Mouse (Mus musculus) lung, postnatal 10 days (tissue): Measurements from ENCODE around the gene Cnot6.

Source experiments
- DNase-seq: peaks from one replicate; pipeline ENCODE4 v3.0.0; 2021

Cnot6 gene

DNA sequence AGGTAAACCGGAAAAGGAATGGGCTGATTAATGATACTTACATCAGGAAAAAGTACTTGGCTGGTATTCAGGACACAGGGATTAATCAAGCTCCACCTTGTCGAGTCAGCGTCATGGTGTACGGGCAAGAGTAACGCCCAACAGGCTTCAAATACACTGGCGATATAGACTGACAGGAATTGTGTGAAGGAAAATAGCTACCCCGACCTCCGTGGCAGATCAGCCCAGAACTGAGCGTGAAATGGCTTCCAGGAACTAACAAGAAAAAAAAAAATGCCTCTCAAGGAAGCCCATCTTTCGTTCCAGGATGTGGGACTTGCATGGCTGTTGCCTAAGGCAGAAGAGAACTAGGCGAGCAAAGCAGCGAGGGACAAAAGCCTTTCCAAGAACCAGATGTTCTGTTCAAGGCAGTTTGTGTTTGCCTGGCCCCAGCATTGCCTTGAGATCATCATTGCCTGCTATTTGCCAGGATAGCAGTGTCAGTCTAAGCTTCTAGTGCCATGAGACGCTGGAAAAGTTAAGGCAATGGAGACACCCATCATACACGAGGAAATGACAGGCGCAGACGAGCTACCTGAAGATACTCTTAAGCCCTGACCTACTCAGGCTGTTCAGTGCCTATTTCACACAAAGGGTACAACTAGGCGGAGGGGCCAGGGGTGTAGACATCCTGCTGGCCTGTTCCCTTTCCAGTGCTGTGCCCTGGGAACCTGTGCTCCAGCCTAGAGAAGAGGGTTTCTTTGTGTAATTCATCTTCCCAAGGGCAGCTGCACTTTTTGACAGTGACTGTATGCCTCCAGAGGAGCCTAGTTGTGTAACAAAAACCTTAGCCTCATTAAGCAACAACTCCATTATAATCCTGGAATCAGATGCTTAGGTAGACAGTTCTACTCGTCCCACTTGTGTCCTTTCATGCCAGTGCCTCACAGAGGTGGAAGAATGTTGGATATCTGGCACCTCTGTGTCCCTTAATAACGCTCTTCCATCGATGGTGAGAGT is 1.1 kb upstream of the Cnot6 start:
- DNase-seq = peak; percentile 33

- peak; percentile 67 for DNase-seq
Observed at GRCm38 (mm10) chr11:49711981-49712554, 455 bp downstream of the Cnot6 start.

- DNase-seq = no peak
Observed at GRCm38 (mm10) chr11:49710664-49711063, 1.9 kb downstream of the Cnot6 start.

DNA sequence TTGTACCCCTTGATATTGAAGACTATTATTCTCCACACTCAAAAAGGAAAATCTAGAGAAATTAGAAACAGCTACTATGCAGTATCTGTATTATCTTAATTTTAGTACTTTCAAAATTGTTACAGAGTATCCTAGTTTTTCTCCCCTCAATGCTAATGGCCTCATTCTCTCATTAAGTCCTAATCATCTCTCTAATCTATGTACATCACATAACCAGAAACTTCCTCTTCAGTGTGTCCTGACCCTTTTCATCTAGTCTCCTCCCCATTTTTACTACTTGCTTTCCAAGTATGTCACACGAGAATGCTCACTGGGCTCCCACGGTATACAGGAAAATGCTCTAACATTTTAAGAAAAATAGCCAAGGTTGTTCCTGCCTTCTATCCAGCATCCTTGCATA is 4.7 kb downstream of the Cnot6 start:
- DNase-seq = no peak

- no peak for DNase-seq
Observed at GRCm38 (mm10) chr11:49704804-49705203, 7.7 kb downstream of the Cnot6 start.

DNA sequence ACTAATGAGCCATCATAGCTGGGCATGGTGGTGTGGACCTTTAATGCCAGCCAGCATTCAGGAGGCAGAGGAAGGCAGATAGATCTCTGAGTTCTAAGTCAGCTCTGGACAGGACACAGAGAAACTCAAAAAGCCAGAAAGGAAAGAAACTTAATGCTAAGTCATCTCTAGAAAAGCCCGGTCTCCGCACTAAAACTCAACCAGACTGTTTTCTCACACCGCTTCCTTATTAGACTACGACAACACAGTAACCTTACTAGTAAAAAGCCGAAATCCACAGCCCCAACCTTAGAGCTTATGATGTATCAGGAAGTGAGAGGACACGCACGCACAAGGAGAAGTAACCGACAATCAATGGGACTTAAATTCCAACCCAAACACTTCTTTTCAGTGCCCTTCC is 10.5 kb downstream of the Cnot6 start:
- no peak for DNase-seq

- no peak for DNase-seq
Observed at GRCm38 (mm10) chr11:49699079-49699478, 13.4 kb downstream of the Cnot6 start.

DNA sequence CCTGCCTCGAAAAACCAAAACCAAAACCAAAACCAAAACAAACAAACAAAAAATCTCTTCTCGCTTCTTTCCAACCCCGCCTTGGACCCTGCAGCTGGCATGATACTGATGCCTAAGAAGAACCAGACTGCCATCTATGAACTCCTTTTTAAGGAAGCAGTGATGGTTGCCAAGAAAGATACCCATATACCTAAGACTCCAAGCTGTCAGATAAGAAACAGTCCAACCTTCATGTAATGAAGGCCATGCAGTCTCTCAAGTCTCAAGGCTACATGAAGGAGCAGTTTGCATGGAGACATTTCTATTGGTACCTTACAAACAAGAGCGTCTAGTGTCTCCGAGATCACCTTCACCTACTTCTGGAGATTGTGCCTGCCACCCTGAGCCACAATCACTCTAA is 14.7 kb downstream of the Cnot6 start:
- DNase-seq = no peak

DNA sequence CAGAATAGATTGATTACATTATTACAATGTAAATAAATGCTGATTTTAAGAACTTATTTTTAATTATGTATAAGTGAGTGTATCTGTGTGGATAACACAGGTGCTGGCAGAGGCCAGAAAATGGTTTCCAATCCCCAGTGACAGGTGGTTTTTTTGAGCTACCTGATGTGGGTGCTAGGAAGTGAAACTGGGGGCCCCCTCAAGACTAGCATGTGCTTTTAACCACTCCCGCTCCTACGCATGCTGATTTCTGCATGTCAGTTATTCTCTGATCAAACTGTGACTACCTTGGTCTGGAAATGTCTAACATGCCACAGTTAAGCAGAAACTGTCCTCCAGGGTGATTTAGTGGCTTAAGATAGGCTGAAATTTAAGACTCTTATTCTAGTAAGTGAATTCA is 16.1 kb downstream of the Cnot6 start:
- DNase-seq = no peak

- no peak for DNase-seq
Observed at GRCm38 (mm10) chr11:49695695-49696094, 16.8 kb downstream of the Cnot6 start.

DNA sequence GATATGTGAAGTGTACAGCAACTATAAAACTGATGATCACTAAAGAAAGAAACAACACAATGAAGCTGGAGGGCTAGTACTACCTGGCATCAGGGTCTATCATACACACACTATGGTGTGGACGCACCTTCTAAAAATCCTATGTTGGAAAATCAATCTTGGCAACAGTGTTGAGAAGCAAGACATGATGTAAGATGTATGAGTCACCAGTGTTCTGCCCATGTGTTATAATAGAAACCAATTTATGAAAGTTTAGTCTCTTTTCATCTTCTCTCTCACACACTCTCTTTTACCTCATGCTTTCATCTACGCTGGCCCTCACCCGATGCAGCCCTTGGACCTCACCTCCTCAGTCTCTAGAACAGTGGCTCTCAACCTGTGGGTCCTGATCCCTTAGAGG is 17.5 kb downstream of the Cnot6 start:
- DNase-seq = no peak

DNA sequence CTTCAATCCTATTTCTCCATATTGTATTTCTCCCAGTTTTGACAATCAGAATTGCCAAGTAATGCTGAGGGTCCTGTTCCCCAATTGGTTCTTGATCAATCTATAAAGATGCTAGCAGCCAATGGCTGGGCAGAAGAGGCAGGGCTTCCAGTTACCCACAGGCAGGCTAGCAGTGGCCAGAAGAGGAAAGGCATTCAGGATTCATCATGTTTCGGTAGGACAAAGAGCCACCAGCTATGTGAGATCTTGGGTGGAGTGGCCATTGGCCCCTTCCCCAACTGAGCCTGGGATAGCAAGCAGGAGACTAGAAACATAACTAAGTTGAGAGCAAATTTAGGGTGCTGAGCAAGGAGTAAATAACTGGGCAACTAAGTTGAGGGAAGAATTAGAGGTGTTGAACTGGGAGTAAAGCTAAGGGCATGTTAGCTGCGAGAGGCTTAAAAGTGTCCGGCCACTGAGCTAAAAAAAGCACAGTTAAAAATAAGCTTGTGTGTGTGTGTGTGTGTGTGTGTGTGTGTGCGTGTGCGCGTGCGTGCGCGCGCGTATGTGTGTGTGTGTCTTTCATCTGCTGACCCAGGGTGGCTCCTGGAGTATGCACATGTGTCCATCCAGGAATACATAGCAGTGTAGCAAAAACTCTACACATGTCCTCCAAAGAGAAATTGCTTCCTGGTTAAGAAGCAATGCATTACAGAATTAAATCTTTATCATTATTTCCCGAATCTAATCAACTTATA is 28.1 kb downstream of the Cnot6 start:
- no peak for DNase-seq

GRCm38 (mm10) chr11:49673433-49673832 is 39.1 kb downstream of the Cnot6 start:
- DNase-seq = no peak

DNA sequence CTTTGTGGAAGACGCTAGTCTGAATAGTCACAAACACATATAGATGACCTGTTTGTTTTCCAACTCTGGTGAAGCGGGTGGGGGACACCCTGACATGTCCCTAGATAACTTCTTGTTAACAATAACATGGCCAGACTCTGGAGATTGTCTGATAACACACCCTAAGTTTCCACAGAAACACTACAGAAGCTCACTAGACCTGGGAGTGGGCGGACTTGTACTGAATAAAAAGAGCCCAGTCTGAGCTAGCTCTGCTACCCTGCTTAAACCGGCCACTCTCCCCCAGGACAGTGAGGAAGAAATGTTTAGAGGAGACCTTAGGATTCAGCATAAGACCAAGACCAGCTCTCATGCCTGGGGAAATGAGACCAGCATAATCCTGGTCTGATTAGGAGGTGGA is 47.1 kb downstream of the Cnot6 start:
- no peak for DNase-seq

DNA sequence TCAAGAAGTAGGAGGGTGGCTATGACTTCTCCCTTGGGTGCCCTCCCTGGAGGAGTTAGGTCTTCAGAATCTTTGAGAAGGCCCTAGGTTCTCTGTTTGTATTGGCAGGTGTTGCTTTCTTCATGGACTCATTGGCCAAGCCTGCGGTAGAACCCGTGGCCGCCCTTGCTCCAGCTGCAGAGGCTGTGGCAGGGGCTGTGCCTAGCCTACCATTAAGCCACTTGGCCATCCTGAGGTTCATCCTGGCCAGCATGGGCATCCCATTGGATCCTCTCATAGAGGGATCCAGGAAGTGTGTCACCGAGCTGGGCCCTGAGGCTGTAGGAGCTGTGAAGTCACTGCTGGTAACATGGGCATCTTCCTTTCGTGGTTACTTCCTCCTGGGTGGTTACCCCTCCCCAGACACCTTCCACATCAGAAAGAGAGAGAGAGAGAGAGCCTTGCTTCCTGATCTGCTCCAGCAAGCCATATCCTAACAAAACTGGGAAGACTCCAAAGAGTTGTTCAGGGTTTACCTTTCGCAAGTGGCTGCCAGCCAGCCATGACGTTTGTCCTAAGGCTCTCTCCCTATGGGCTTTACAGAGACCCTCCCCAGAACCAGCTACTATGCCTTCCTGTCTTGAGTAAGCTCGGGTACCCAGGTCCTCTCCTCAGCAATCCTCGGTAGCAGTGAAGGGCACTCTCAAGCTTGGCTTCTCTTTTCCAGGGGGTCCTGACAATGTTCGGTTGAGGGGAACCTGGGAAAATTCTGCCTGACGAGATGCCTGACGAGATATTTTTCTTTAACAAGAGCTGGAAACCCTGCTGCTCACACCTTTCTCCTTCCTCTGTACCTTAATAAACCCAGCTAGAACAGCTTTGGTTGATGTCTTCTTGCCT is 48.0 kb downstream of the Cnot6 start:
- DNase-seq = no peak

- DNase-seq = no peak
Observed at GRCm38 (mm10) chr11:49663310-49663709, 49.2 kb downstream of the Cnot6 start, which contains the start of gene Scgb3a1. Gene Scgb3a1, plus strand, starts transcription at chr11:49663610.

GRCm38 (mm10) chr11:49662292-49662780 is 50.2 kb downstream of the Cnot6 start:
- no peak for DNase-seq

GRCm38 (mm10) chr11:49659470-49659799 is 53.1 kb downstream of the Cnot6 start:
- DNase-seq = no peak

GRCm38 (mm10) chr11:49658791-49659469 is 53.6 kb downstream of the Cnot6 start:
- DNase-seq = peak; percentile 66

DNA sequence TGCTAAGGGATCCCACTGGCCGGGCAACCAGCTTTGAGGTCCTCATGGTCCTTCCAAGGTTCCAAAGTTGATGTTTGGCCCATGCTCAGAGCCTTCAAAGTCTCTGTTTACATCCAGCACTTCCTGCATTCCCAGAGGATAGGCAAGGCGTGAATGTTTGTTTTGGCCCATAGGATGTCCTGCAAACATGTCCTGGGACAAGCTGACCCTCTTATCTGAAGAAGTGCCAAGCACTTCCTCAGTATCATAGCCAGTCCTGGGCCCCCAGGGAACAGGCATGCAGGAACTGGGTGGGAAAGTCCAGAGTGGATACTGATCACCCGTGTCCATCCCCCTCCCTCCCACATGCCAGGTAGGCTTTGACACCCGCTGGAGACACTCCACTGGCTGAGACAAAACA is 54.5 kb downstream of the Cnot6 start:
- DNase-seq = peak; percentile 75

DNA sequence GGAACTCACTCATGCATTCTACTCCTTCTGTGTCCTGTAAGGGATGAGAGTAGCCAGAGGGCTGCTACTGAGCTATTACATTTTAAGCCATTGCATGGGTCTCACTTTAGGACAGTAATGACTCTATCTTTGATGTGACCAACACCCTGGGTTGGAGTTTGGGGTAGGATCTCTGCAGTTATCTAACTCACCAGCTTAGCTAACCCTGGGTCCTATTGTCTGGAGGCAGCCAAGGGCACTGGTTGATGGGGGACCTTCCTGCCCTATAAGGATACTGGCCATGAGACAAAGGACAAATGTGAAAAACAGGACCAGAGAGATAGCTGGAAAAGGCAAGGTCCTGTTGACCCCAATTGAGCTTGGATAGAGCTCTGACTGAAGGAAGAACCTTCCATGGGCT is 57.0 kb downstream of the Cnot6 start:
- DNase-seq = no peak

DNA sequence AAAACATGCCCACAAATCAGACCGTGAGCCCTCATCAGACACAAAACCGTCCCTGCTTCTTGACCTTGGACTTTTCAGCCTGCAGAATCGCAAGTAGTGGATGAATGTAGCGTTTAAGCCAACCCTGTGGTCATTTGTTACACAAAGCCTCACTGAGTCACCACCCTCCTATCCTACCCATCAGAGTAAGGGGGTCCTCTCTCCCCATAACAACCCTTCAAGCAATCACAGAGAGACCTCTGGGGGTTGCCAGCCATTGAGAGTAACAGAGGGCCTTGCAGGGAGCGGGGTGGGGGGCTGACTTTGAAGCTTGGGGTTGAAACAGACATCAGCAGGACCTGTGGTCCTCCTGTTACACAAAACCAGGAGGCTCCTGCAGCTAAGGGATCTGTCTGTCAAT is 57.9 kb downstream of the Cnot6 start:
- DNase-seq = no peak
